Mouse (Mus musculus): ENCODE measurements around the gene Aldh16a1.
"Not testable (repeated sequence)": the region's sequence is repeated elsewhere in the genome, so short reads cannot be mapped to it uniquely, and the experiment has no call there.

The Aldh16a1 gene

GRCm38 (mm10) chr7:45119780-45120709 lies 34.3 kb downstream of the Aldh16a1 start:
- DNase-seq (ENCODE audit: low read depth in 2 of 2, low spot score in 2 of 2): no peak

- DNase-seq (ENCODE audit: low read depth in 2 of 2, low spot score in 2 of 2): no peak
Observed at GRCm38 (mm10) chr7:45118336-45118735, 36.0 kb downstream of the Aldh16a1 start.

GRCm38 (mm10) chr7:45117566-45117965 lies 36.8 kb downstream of the Aldh16a1 start:
- DNase-seq (ENCODE audit: low read depth in 2 of 2, low spot score in 2 of 2): no peak

GRCm38 (mm10) chr7:45113476-45113875 lies 40.9 kb downstream of the Aldh16a1 start:
- DNase-seq (ENCODE audit: low read depth in 2 of 2, low spot score in 2 of 2): no peak

- no peak for DNase-seq (ENCODE audit: low read depth in 2 of 2, low spot score in 2 of 2)
Observed at GRCm38 (mm10) chr7:45112529-45112928, 41.9 kb downstream of the Aldh16a1 start.

- DNase-seq (ENCODE audit: low read depth in 2 of 2, low spot score in 2 of 2): no peak
Observed at GRCm38 (mm10) chr7:45111940-45112339, 42.4 kb downstream of the Aldh16a1 start.

- DNase-seq (ENCODE audit: low read depth in 2 of 2, low spot score in 2 of 2): not testable (repeated sequence)
Observed at GRCm38 (mm10) chr7:45110089-45110488, 44.3 kb downstream of the Aldh16a1 start.

- DNase-seq (ENCODE audit: low read depth in 2 of 2, low spot score in 2 of 2): no peak
Observed at GRCm38 (mm10) chr7:45107052-45107645, 47.2 kb downstream of the Aldh16a1 start.

- no peak for DNase-seq (ENCODE audit: low read depth in 2 of 2, low spot score in 2 of 2)
Observed at GRCm38 (mm10) chr7:45106441-45106840, 47.9 kb downstream of the Aldh16a1 start.

- no peak for DNase-seq (ENCODE audit: low read depth in 2 of 2, low spot score in 2 of 2)
Observed at GRCm38 (mm10) chr7:45105491-45105890, 48.9 kb downstream of the Aldh16a1 start.

- no peak for DNase-seq (ENCODE audit: low read depth in 2 of 2, low spot score in 2 of 2)
Observed at GRCm38 (mm10) chr7:45104941-45105340, 49.4 kb downstream of the Aldh16a1 start.

GRCm38 (mm10) chr7:45103652-45104180 lies 50.7 kb downstream of the Aldh16a1 start, which contains the start of gene Fcgrt:
Gene Fcgrt, minus strand, starts transcription at chr7:45103851.
- DNase-seq (ENCODE audit: low read depth in 2 of 2, low spot score in 2 of 2): no peak

- DNase-seq (ENCODE audit: low read depth in 2 of 2, low spot score in 2 of 2): no peak
Observed at GRCm38 (mm10) chr7:45102940-45103585, 51.3 kb downstream of the Aldh16a1 start.

GRCm38 (mm10) chr7:45102441-45102840 lies 51.9 kb downstream of the Aldh16a1 start:
- no peak for DNase-seq (ENCODE audit: low read depth in 2 of 2, low spot score in 2 of 2)

GRCm38 (mm10) chr7:45100046-45100445 lies 54.3 kb downstream of the Aldh16a1 start:
- no peak for DNase-seq (ENCODE audit: low read depth in 2 of 2, low spot score in 2 of 2)

- DNase-seq (ENCODE audit: low read depth in 2 of 2, low spot score in 2 of 2): no peak
Observed at GRCm38 (mm10) chr7:45098541-45099240, 55.7 kb downstream of the Aldh16a1 start.

- DNase-seq (ENCODE audit: low read depth in 2 of 2, low spot score in 2 of 2): no peak
Observed at GRCm38 (mm10) chr7:45097479-45097878, 56.9 kb downstream of the Aldh16a1 start.

- DNase-seq (ENCODE audit: low read depth in 2 of 2, low spot score in 2 of 2): not testable (repeated sequence)
Observed at GRCm38 (mm10) chr7:45095965-45096364, 58.4 kb downstream of the Aldh16a1 start.

- no peak for DNase-seq (ENCODE audit: low read depth in 2 of 2, low spot score in 2 of 2)
Observed at GRCm38 (mm10) chr7:45095367-45095766, 59.0 kb downstream of the Aldh16a1 start.

- DNase-seq (ENCODE audit: low read depth in 2 of 2, low spot score in 2 of 2): no peak
Observed at GRCm38 (mm10) chr7:45094121-45094520, 60.3 kb downstream of the Aldh16a1 start.

GRCm38 (mm10) chr7:45093516-45093905 lies 60.9 kb downstream of the Aldh16a1 start:
- no peak for DNase-seq (ENCODE audit: low read depth in 2 of 2, low spot score in 2 of 2)
